Mouse (Mus musculus) MEL (cell line): ENCODE data around the gene Actl11. TPM values are rescaled to one million over a fixed set of nuclear protein-coding genes. Genes with fewer than 3 reads are reported as not detected.
A peak's percentile ranks its signal among the peaks of the same experiment; 100 is the strongest.

ENCODE experiments used
- DNase-seq: peaks from one replicate; pipeline ENCODE4 v3.0.0; 2011; ENCODE audit warnings: low read depth, low spot score
- H3K27ac ChIP-seq: 2 replicates; pipeline ENCODE4 v1.5.1; 2012; ENCODE audit warnings: low read depth, mild to moderate bottlenecking, control low read depth, low read length, moderate library complexity; ENCODE audit not compliant: control insufficient read depth
- H3K27me3 ChIP-seq, 2 experiments: fragments of 150-350 bp in 1 of 2; sonication (generic) in 1 of 2; 2 replicates each; pipeline ENCODE4 v1.6.1; 2012; ENCODE audit warnings: low read length in 2 of 2, mild to moderate bottlenecking in 2 of 2, improper control_type of control experiment in 1 of 2, moderate library complexity in 1 of 2; ENCODE audit not compliant: insufficient read depth in 2 of 2, control insufficient read depth in 1 of 2
- H3K36me3 ChIP-seq, 2 experiments: 2 replicates each; pipeline ENCODE4 v1.6.1; 2012 to 2014; ENCODE audit warnings: low read length in 2 of 2, improper control_type of control experiment in 1 of 2, inconsistent platforms in 1 of 2, mild to moderate bottlenecking in 1 of 2; ENCODE audit not compliant: insufficient read depth in 2 of 2, control insufficient read depth in 1 of 2
- H3K4me1 ChIP-seq, 2 experiments: fragments of 150-350 bp in 1 of 2; sonication (generic) in 1 of 2; 2 replicates each; pipeline ENCODE4 v1.6.1; 2012; ENCODE audit warnings: low read length in 2 of 2, improper control_type of control experiment in 1 of 2, mild to moderate bottlenecking in 1 of 2; ENCODE audit not compliant: insufficient read depth in 2 of 2, control insufficient read depth in 1 of 2
- H3K4me3 ChIP-seq, 2 experiments: fragments of 150-350 bp in 1 of 2; sonication (generic) in 1 of 2; 2 replicates each; pipeline ENCODE4 v1.5.1; 2012; ENCODE audit warnings: low read depth in 2 of 2, low read length in 2 of 2, mild to moderate bottlenecking in 2 of 2, moderate library complexity in 2 of 2, control low read depth in 1 of 2, improper control_type of control experiment in 1 of 2; ENCODE audit not compliant: control insufficient read depth in 1 of 2, insufficient read depth in 1 of 2
- H3K79me2 ChIP-seq: 2 replicates; pipeline ENCODE4 v1.6.1; 2012; ENCODE audit warnings: mild to moderate bottlenecking, low read length, moderate library complexity; ENCODE audit not compliant: control insufficient read depth, poor library complexity, insufficient read depth
- H3K9ac ChIP-seq: 2 replicates; pipeline ENCODE4 v1.6.1; 2012; ENCODE audit warnings: low read depth, mild to moderate bottlenecking, control low read depth, low read length, moderate library complexity; ENCODE audit not compliant: control insufficient read depth, poor library complexity, severe bottlenecking
- H3K9me3 ChIP-seq: fragments of 150-350 bp; sonication (generic); replicated peaks from 2 replicates; pipeline ENCODE4 v1.6.1; 2012; ENCODE audit warnings: mild to moderate bottlenecking, low read length, improper control_type of control experiment, moderate library complexity; ENCODE audit not compliant: insufficient read depth
- E2F4 ChIP-seq: IDR thresholded peaks from 2 replicates; pipeline ENCODE4 v1.6.1; 2011; ENCODE audit warnings: low read depth, low read length, improper control_type of control experiment, borderline replicate concordance
- ELF1 ChIP-seq: IDR thresholded peaks from 2 replicates; pipeline ENCODE4 v1.6.1; 2014; ENCODE audit warnings: low read depth, mild to moderate bottlenecking, inconsistent platforms, low read length, improper control_type of control experiment, moderate library complexity
- EP300 ChIP-seq, 2 experiments: IDR thresholded peaks; 2 replicates each; pipeline ENCODE4 v1.6.1; 2011; ENCODE audit warnings: improper control_type of control experiment in 2 of 2, low read length in 2 of 2, low read depth in 1 of 2, mild to moderate bottlenecking in 1 of 2
- ETS1 ChIP-seq: IDR thresholded peaks from 2 replicates; pipeline ENCODE4 v1.6.1; 2012; ENCODE audit warnings: low read depth, mild to moderate bottlenecking, inconsistent platforms, low read length, improper control_type of control experiment, moderate library complexity
- KAT2A ChIP-seq: conservative IDR thresholded peaks from 2 replicates; pipeline ENCODE4 v1.6.1; 2012; ENCODE audit warnings: low read depth, low read length, improper control_type of control experiment, inconsistent platforms
- MAFK ChIP-seq: IDR thresholded peaks from 2 replicates; pipeline ENCODE4 v1.6.1; 2011; ENCODE audit warnings: low read depth, mild to moderate bottlenecking, low read length, improper control_type of control experiment, borderline replicate concordance
- MAX ChIP-seq: IDR thresholded peaks from 2 replicates; pipeline ENCODE4 v1.6.1; 2011; ENCODE audit warnings: low read length, improper control_type of control experiment
- MXI1 ChIP-seq: IDR thresholded peaks from 2 replicates; pipeline ENCODE4 v1.6.1; 2011; ENCODE audit warnings: mild to moderate bottlenecking, low read depth, low read length, improper control_type of control experiment
- NELFE ChIP-seq: IDR thresholded peaks from 2 replicates; pipeline ENCODE4 v1.6.1; 2011; ENCODE audit warnings: low read depth, low read length, improper control_type of control experiment
- NRF1 ChIP-seq: IDR thresholded peaks from 2 replicates; pipeline ENCODE4 v1.6.1; 2014; ENCODE audit warnings: low read depth, mild to moderate bottlenecking, inconsistent platforms, low read length, improper control_type of control experiment, moderate library complexity; ENCODE audit not compliant: poor library complexity, insufficient read depth, severe bottlenecking
- POLR2A ChIP-seq, 2 experiments: IDR thresholded peaks; 2 replicates each; pipeline ENCODE4 v1.6.1; 2011 to 2012; ENCODE audit warnings: low read length in 2 of 2, mild to moderate bottlenecking in 2 of 2, control low read depth in 1 of 2, improper control_type of control experiment in 1 of 2, low read depth in 1 of 2, moderate library complexity in 1 of 2; ENCODE audit not compliant: control insufficient read depth in 1 of 2, insufficient read depth in 1 of 2, poor library complexity in 1 of 2
- POLR2AphosphoS2 ChIP-seq: IDR thresholded peaks from 2 replicates; pipeline ENCODE4 v1.6.1; 2011; ENCODE audit warnings: low read length, improper control_type of control experiment
- POLR2AphosphoS5 ChIP-seq: IDR thresholded peaks from 2 replicates; pipeline ENCODE4 v1.6.1; 2012; ENCODE audit warnings: low read depth, borderline replicate concordance, mild to moderate bottlenecking, inconsistent platforms, low read length, moderate library complexity, mixed read lengths
- RCOR1 ChIP-seq: IDR thresholded peaks from 2 replicates; pipeline ENCODE4 v1.6.1; 2012; ENCODE audit warnings: low read depth, mild to moderate bottlenecking, inconsistent platforms, low read length, improper control_type of control experiment
- SMC3 ChIP-seq: IDR thresholded peaks from 2 replicates; pipeline ENCODE4 v1.6.1; 2011; ENCODE audit warnings: low read depth, low read length, improper control_type of control experiment
- TAL1 ChIP-seq: IDR thresholded peaks from 2 replicates; pipeline ENCODE4 v1.6.1; 2012; ENCODE audit warnings: mild to moderate bottlenecking, inconsistent platforms, low read length, moderate library complexity, mixed read lengths
- TBP ChIP-seq: IDR thresholded peaks from 2 replicates; pipeline ENCODE4 v1.8.0; 2011; ENCODE audit warnings: low read depth, low read length, improper control_type of control experiment
- TCF12 ChIP-seq: IDR thresholded peaks from 2 replicates; pipeline ENCODE4 v1.6.1; 2014; ENCODE audit warnings: low read depth, mild to moderate bottlenecking, inconsistent platforms, low read length, improper control_type of control experiment, moderate library complexity
- UBTF ChIP-seq: IDR thresholded peaks from 2 replicates; pipeline ENCODE4 v1.6.1; 2012; ENCODE audit warnings: low read depth, mild to moderate bottlenecking, inconsistent platforms, low read length, improper control_type of control experiment, moderate library complexity, borderline replicate concordance; ENCODE audit not compliant: insufficient read depth
- ZKSCAN1 ChIP-seq: IDR thresholded peaks from 2 replicates; pipeline ENCODE4 v1.6.1; 2012; ENCODE audit warnings: low read depth, mild to moderate bottlenecking, inconsistent platforms, low read length, improper control_type of control experiment, moderate library complexity
- ZMIZ1 ChIP-seq: IDR thresholded peaks from 2 replicates; pipeline ENCODE4 v1.6.1; 2012; ENCODE audit warnings: low read depth, mild to moderate bottlenecking, inconsistent platforms, low read length, improper control_type of control experiment, moderate library complexity
- polyA plus RNA-seq, 2 experiments: library from polyadenylated mRNA; stranded (reverse) in 1 of 2; unstranded in 1 of 2; fragments of >175 nt in 1 of 2; fragments of >200 nt in 1 of 2; gene quantifications; 2 replicates each; pipeline versions ENCODE4 v1.2.1 to v1.2.4; 2012; ENCODE audit warnings: low replicate concordance in 2 of 2, low read depth in 1 of 2; ENCODE audit not compliant: insufficient read length in 2 of 2, insufficient read depth in 1 of 2, missing spikeins in 1 of 2
- total RNA-seq: library from RNA; depleted of rRNA; stranded (reverse); fragments of 300-350 nt; gene quantifications from 2 replicates; pipeline ENCODE4 v1.2.3, GENCODE M21; 2012

Actl11 gene
- total and polyA plus RNA-seq, 3 experiments = not detected

- H3K4me3 ChIP-seq = peak overlapping the region; percentile 71 to 96
- peak; percentile 70 for DNase-seq
- TF ChIP-seq UBTF (peak; percentile 88; the same call in 1 of the 2 replicates), NELFE (peak; percentile 30; the same call in 1 of the 2 replicates), RCOR1 (no peak), MAX (0 out of 2 replicates have a peak, but pooled peaks have one; percentile 41), EP300 (IDR thresholded peaks at IDR 0.05; ENCODE audit: low read depth in 1 of 2, low read length in 2 of 2) (no peak; a peak in 1 of 4 replicates), ETS1 (0 out of 2 replicates have a peak, but pooled peaks have one; percentile 5), KAT2A (no peak), MXI1 (peak; percentile 49; the same call in 1 of the 2 replicates), ELF1 (no peak), MAFK (no peak), POLR2AphosphoS2 (no peak), E2F4 (no peak), ZMIZ1 (no peak), POLR2AphosphoS5 (no peak), POLR2A (IDR thresholded peaks at IDR 0.05; ENCODE audit: control insufficient read depth in 1 of 2, insufficient read depth in 1 of 2, low read depth in 1 of 2, low read length in 2 of 2, poor library complexity in 1 of 2) (peak; percentile 41 to 56; a peak in 2 of 4 replicates), TAL1 (no peak), SMC3 (no peak), ZKSCAN1 (no peak), TCF12 (no peak), NRF1 (no peak), TBP (peak; percentile 96)
Measured at GRCm38 (mm10) chr9:107949184-107949921, 21.1 kb downstream of the Actl11 start.

More at GRCm38 (mm10) chr9:107949184-107949921, 21.1 kb downstream of the Actl11 start:
- H3K4me1 ChIP-seq = peaks cover 0 to 13% of the 10 kb centered on the region in 2 experiments; a peak in 2 of 4 replicates
- peaks cover 31% of the 10 kb centered on the region for H3K79me2 ChIP-seq
- no peaks in the 10 kb centered on the region for H3K27me3 ChIP-seq
- no peaks in the 10 kb centered on the region for H3K9me3 ChIP-seq
- peak overlapping the region; percentile 86 for H3K9ac ChIP-seq
- peaks cover 0 to 12% of the 10 kb centered on the region in 2 experiments; a peak in 2 of 4 replicates for H3K36me3 ChIP-seq
- peak overlapping the region; percentile 64 for H3K27ac ChIP-seq
